Comparison of ENCODE assay signal across 1 mouse cellular context in the genomic region with DNA sequence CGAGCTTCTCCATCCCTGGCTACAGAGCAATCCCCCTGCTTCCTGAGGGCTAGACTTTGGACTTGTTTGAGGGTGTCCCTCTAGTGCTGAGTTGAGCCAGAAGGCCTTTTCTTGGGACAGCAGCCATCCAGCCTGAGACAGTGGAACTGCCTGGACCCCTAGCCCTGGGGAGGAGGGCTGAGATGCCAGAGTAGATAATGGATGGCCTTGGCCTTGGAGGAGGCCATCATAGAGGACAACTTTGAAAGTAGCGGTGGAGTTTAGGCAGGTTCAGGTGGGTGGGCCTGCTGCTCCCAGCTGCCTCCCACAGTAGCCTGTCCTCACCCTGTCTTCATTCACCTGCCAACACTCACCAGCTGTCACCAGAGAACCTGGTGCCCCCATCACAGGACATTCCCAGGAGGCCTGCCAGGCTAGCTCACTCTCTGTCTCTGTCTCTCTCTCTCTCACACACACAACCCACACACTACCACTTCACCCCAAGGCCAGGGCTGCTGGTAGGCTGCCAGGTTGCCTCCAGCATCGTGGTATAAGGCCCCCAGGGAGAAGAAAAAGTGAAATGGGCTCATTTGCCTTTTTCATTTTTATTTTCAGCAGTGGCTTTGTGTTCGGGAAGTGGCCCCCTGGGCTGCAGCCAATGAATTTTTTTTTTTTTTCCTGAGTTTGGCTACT.
TF ChIP-seq lines count a peak whose summit lies in the region.

No protein-coding gene starts in this region.

TF ChIP-seq in CH12.LX, 34 proteins besides CTCF, POLR2A, EP300 and RAD21 (continued from another document):
- TF ChIP-seq MAZ (IDR thresholded peaks at IDR 0.05; ENCODE audit: low read depth, low read length) (peak; percentile 89), KAT2A (IDR thresholded peaks at IDR 0.05; ENCODE audit: insufficient replicate concordance, low read length) (no peak), SMC3 (IDR thresholded peaks at IDR 0.05; ENCODE audit: low read depth, low read length) (no peak), UBTF (IDR thresholded peaks at IDR 0.05; ENCODE audit: low read depth, low read length) (no peak), JUN (IDR thresholded peaks at IDR 0.05; ENCODE audit: insufficient read depth, low read depth, low read length) (no peak), BHLHE40 (IDR thresholded peaks at IDR 0.05; ENCODE audit: low read depth, low read length) (peak; percentile 66; the same call in 1 of the 2 replicates), MAFK (IDR thresholded peaks at IDR 0.05; ENCODE audit: insufficient replicate concordance, low read length) (peak; percentile 66; the same call in 1 of the 2 replicates), ZKSCAN1 (IDR thresholded peaks at IDR 0.05; ENCODE audit: borderline replicate concordance, low read depth, low read length) (no peak), ZNF384 (IDR thresholded peaks at IDR 0.05; ENCODE audit: low read depth, low read length) (peak; percentile 95), ETS1 (conservative IDR thresholded peaks at IDR 0.05; ENCODE audit: low read depth, low read length) (peak; percentile 66), MXI1 (IDR thresholded peaks at IDR 0.05; ENCODE audit: low read depth, low read length) (peak; percentile 53; the same call in 1 of the 2 replicates), ZC3H11A (IDR thresholded peaks at IDR 0.05; ENCODE audit: low read depth, low read length) (no peak), GABPA (IDR thresholded peaks at IDR 0.05; ENCODE audit: insufficient replicate concordance, low read depth, low read length) (no peak), JUND (conservative IDR thresholded peaks at IDR 0.05; ENCODE audit: low read depth, low read length) (no peak), HCFC1 (IDR thresholded peaks at IDR 0.05; ENCODE audit: low read depth, low read length) (no peak), TCF12 (IDR thresholded peaks at IDR 0.05; ENCODE audit: low read depth, low read length) (peak; percentile 74), MEF2A (IDR thresholded peaks at IDR 0.05; ENCODE audit: borderline replicate concordance, low read depth, low read length) (peak; percentile 90), NELFE (IDR thresholded peaks at IDR 0.05; ENCODE audit: low read depth, low read length) (no peak), CHD2 (IDR thresholded peaks at IDR 0.05; ENCODE audit: low read length) (0 out of 2 replicates have a peak, but pooled peaks have one; percentile 28), ELF1 (IDR thresholded peaks at IDR 0.05; ENCODE audit: low read depth, low read length) (peak; percentile 41; the same call in 1 of the 2 replicates), USF2 (conservative IDR thresholded peaks at IDR 0.05; ENCODE audit: low read depth, low read length) (no peak), SIN3A (IDR thresholded peaks at IDR 0.05; ENCODE audit: low read length) (peak; percentile 60; the same call in 1 of the 2 replicates), ZMIZ1 (IDR thresholded peaks at IDR 0.05; ENCODE audit: low read depth, low read length) (no peak), MYC (IDR thresholded peaks at IDR 0.05; ENCODE audit: low read depth, low read length) (peak; percentile 62; the same call in 1 of the 2 replicates)
